Mouse (Mus musculus) CH12.LX (cell line): ENCODE measurements around the gene Zfp93. TPM values are rescaled to one million over a fixed set of nuclear protein-coding genes. Genes with fewer than 3 reads are reported as not detected.
"Not testable (repeated sequence)": the region's sequence is repeated elsewhere in the genome, so short reads cannot be mapped to it uniquely, and the experiment has no call there.

Experiments used
- DNase-seq: peaks from one replicate; pipeline ENCODE4 v3.0.0-alpha.2; 2013; ENCODE audit errors: extremely low read depth
- H3K27ac ChIP-seq: 2 replicates; pipeline ENCODE4 v1.5.1; 2012; ENCODE audit warnings: low read depth, mild to moderate bottlenecking, control low read depth, moderate library complexity; ENCODE audit not compliant: insufficient read depth
- H3K27me3 ChIP-seq: replicated peaks from 2 replicates; pipeline ENCODE3; 2012; ENCODE audit warnings: inconsistent platforms
- H3K36me3 ChIP-seq, 2 experiments: replicated peaks in 1 of 2; 2 replicates each; pipeline versions ENCODE3 to v1.6.1; 2012; ENCODE audit warnings: inconsistent platforms in 1 of 2, low read length in 1 of 2, mild to moderate bottlenecking in 1 of 2, mixed read lengths in 1 of 2, moderate library complexity in 1 of 2; ENCODE audit not compliant: control insufficient read depth in 1 of 2, insufficient read depth in 1 of 2
- H3K4me1 ChIP-seq, 2 experiments: 2 replicates each; pipeline ENCODE4 v1.6.1; 2012; ENCODE audit warnings: inconsistent platforms in 1 of 2, moderate library complexity in 1 of 2; ENCODE audit not compliant: insufficient read depth in 2 of 2, control insufficient read depth in 1 of 2
- H3K4me2 ChIP-seq: 2 replicates; pipeline ENCODE4 v1.6.1; 2012; ENCODE audit warnings: low read depth, mild to moderate bottlenecking, control low read depth; ENCODE audit not compliant: poor library complexity, insufficient read depth, severe bottlenecking
- H3K4me3 ChIP-seq, 3 experiments: fragments of 150-350 bp in 1 of 3; sonication (generic) in 1 of 3; replicated peaks in 1 of 3; 2 replicates each; pipeline versions ENCODE3 to v1.5.1; 2011 to 2012; ENCODE audit warnings: low read depth in 2 of 3, low read length in 2 of 3, mild to moderate bottlenecking in 2 of 3, moderate library complexity in 2 of 3, control low read depth in 1 of 3, improper control_type of control experiment in 1 of 3, inconsistent platforms in 1 of 3, mixed read lengths in 1 of 3; ENCODE audit not compliant: poor library complexity in 1 of 3
- H3K79me2 ChIP-seq: replicated peaks from 2 replicates; pipeline ENCODE4 v1.6.1; 2012; ENCODE audit warnings: mild to moderate bottlenecking, moderate library complexity; ENCODE audit not compliant: control insufficient read depth, poor library complexity, insufficient read depth, severe bottlenecking; ENCODE audit errors: extremely low read depth
- H3K9ac ChIP-seq: 2 replicates; pipeline ENCODE4 v1.6.1; 2012; ENCODE audit warnings: low read depth, mild to moderate bottlenecking, control low read depth, moderate library complexity; ENCODE audit not compliant: insufficient read depth
- H3K9me3 ChIP-seq: replicated peaks from 2 replicates; pipeline ENCODE3; 2012; ENCODE audit warnings: low read length, inconsistent platforms, mixed read lengths
- BHLHE40 ChIP-seq: IDR thresholded peaks from 2 replicates; pipeline ENCODE4 v1.6.1; 2011; ENCODE audit warnings: mild to moderate bottlenecking, low read depth, low read length, improper control_type of control experiment
- CHD2 ChIP-seq: IDR thresholded peaks from 2 replicates; pipeline ENCODE4 v1.6.1; 2011; ENCODE audit warnings: low read length, improper control_type of control experiment
- CTCF ChIP-seq, 2 experiments: IDR thresholded peaks in 1 of 2; conservative IDR thresholded peaks in 1 of 2; 2 replicates each; pipeline ENCODE4 v1.5.1; 2011 to 2012; ENCODE audit warnings: low read depth in 2 of 2, low read length in 2 of 2, improper control_type of control experiment in 1 of 2, inconsistent platforms in 1 of 2, mild to moderate bottlenecking in 1 of 2, moderate library complexity in 1 of 2
- EP300 ChIP-seq: IDR thresholded peaks from 2 replicates; pipeline ENCODE4 v1.6.1; 2011; ENCODE audit warnings: low read length, improper control_type of control experiment
- ETS1 ChIP-seq: conservative IDR thresholded peaks from 2 replicates; pipeline ENCODE4 v1.6.1; 2012; ENCODE audit warnings: low read depth, mild to moderate bottlenecking, inconsistent platforms, low read length, improper control_type of control experiment, moderate library complexity
- GABPA ChIP-seq: IDR thresholded peaks from 2 replicates; pipeline ENCODE4 v1.6.1; 2012; ENCODE audit warnings: low read depth, low read length, improper control_type of control experiment, inconsistent platforms; ENCODE audit not compliant: insufficient replicate concordance
- JUN ChIP-seq: IDR thresholded peaks from 2 replicates; pipeline ENCODE4 v1.6.1; 2011; ENCODE audit warnings: low read depth, mild to moderate bottlenecking, low read length, improper control_type of control experiment, moderate library complexity; ENCODE audit not compliant: insufficient read depth
- KAT2A ChIP-seq: IDR thresholded peaks from 2 replicates; pipeline ENCODE4 v1.6.1; 2012; ENCODE audit warnings: low read length, improper control_type of control experiment, inconsistent platforms; ENCODE audit not compliant: insufficient replicate concordance
- MAX ChIP-seq: IDR thresholded peaks from 2 replicates; pipeline ENCODE4 v1.6.1; 2011; ENCODE audit warnings: low read length, improper control_type of control experiment
- MAZ ChIP-seq: IDR thresholded peaks from 2 replicates; pipeline ENCODE4 v1.6.1; 2012; ENCODE audit warnings: low read depth, mild to moderate bottlenecking, inconsistent platforms, low read length, improper control_type of control experiment, moderate library complexity
- MEF2A ChIP-seq: IDR thresholded peaks from 2 replicates; pipeline ENCODE4 v1.6.1; 2014; ENCODE audit warnings: low read depth, mild to moderate bottlenecking, inconsistent platforms, low read length, improper control_type of control experiment, borderline replicate concordance
- MYC ChIP-seq: IDR thresholded peaks from 2 replicates; pipeline ENCODE4 v1.6.1; 2011; ENCODE audit warnings: low read depth, mild to moderate bottlenecking, improper control_type of control experiment, low read length
- NELFE ChIP-seq: IDR thresholded peaks from 2 replicates; pipeline ENCODE4 v1.6.1; 2011; ENCODE audit warnings: low read depth, low read length, improper control_type of control experiment
- POLR2A ChIP-seq: IDR thresholded peaks from 2 replicates; pipeline ENCODE4 v1.6.1; 2011; ENCODE audit warnings: low read depth, mild to moderate bottlenecking, improper control_type of control experiment, low read length
- POLR2AphosphoS2 ChIP-seq: IDR thresholded peaks from 2 replicates; pipeline ENCODE4 v1.6.1; 2011; ENCODE audit warnings: low read depth, low read length, improper control_type of control experiment
- RAD21 ChIP-seq: IDR thresholded peaks from 2 replicates; pipeline ENCODE4 v1.6.1; 2011; ENCODE audit warnings: low read depth, mild to moderate bottlenecking, low read length, improper control_type of control experiment, moderate library complexity
- SMC3 ChIP-seq: IDR thresholded peaks from 2 replicates; pipeline ENCODE4 v1.6.1; 2011; ENCODE audit warnings: low read depth, low read length, improper control_type of control experiment
- TCF12 ChIP-seq: IDR thresholded peaks from 2 replicates; pipeline ENCODE4 v1.6.1; 2014; ENCODE audit warnings: low read depth, mild to moderate bottlenecking, inconsistent platforms, low read length, improper control_type of control experiment
- UBTF ChIP-seq: IDR thresholded peaks from 2 replicates; pipeline ENCODE4 v1.6.1; 2012; ENCODE audit warnings: low read depth, mild to moderate bottlenecking, inconsistent platforms, low read length, improper control_type of control experiment, moderate library complexity
- USF1 ChIP-seq: IDR thresholded peaks from 2 replicates; pipeline ENCODE4 v1.6.1; 2014; ENCODE audit warnings: low read depth, mild to moderate bottlenecking, inconsistent platforms, low read length, improper control_type of control experiment
- ZKSCAN1 ChIP-seq: IDR thresholded peaks from 2 replicates; pipeline ENCODE4 v1.6.1; 2012; ENCODE audit warnings: low read depth, inconsistent platforms, low read length, improper control_type of control experiment, borderline replicate concordance
- dilution Hi-C: fragments of 300-500 bp; cut with MboI; formaldehyde crosslinking; loops from 2 replicates; pipeline ENCODE4 v1.14.3; 2020; ENCODE audit warnings: low sequenced_read_pairs; ENCODE audit not compliant: extremely low pct_unique_long_range_greater_than_20kb, extremely low pct_ligation_motif_present
- in situ Hi-C: fragments of 300-500 bp; cut with MboI; formaldehyde crosslinking; loops from 3 replicates; pipeline ENCODE4 v1.14.3; 2019; ENCODE audit warnings: low sequenced_read_pairs, low pct_ligation_motif_present, low pct_unique_long_range_greater_than_20kb, mixed read lengths
- polyA plus RNA-seq: library from polyadenylated mRNA; unstranded; fragments of >175 nt; gene quantifications from 2 replicates; pipeline ENCODE4 v1.2.1, GENCODE M21; 2012; ENCODE audit warnings: low read depth; ENCODE audit not compliant: insufficient read length
- total RNA-seq, 2 experiments: library from RNA; depleted of rRNA; stranded (reverse); fragments of 300-350 nt in 1 of 2; fragments of >200 nt in 1 of 2; gene quantifications; 2 replicates each; pipeline ENCODE4 v1.2.3; 2012 to 2014

The Zfp93 gene
- total and polyA plus RNA-seq, 3 experiments: 0.11 to 0.30 (median 0.21) TPM

DNA sequence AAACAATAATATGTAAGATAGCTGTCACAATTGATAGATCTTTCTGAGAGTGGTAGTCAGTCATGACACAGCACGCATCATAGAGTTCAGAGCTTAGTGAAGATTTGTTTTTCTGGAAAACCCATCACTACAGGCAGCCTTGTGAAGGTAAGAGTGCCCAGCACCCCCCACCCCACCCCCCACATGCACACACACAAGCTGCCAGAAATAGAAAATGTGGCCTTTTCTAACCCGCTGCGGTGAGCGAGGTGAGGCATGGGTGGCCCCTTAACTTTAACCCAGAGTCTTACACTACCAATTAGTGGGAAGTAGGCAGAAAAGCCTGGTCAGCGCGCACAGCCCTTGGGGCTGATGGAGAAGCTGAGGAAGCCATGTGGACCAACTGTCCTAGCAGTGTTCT lies 971 bp downstream of the Zfp93 start:
- TF ChIP-seq CHD2: peak; percentile 64; the same call in 1 of the 2 replicates
- 0 out of 2 replicates have a peak, but pooled peaks have one; percentile 48 for TF ChIP-seq BHLHE40
- TF ChIP-seq ETS1: peak; percentile 23; the same call in 1 of the 2 replicates
- TF ChIP-seq MAZ: no peak
- TF ChIP-seq ZKSCAN1: no peak
- TF ChIP-seq MEF2A: peak; percentile 92
- no peak overlapping the region for H3K4me3 ChIP-seq
- no peak overlapping the region for H3K27ac ChIP-seq

DNA sequence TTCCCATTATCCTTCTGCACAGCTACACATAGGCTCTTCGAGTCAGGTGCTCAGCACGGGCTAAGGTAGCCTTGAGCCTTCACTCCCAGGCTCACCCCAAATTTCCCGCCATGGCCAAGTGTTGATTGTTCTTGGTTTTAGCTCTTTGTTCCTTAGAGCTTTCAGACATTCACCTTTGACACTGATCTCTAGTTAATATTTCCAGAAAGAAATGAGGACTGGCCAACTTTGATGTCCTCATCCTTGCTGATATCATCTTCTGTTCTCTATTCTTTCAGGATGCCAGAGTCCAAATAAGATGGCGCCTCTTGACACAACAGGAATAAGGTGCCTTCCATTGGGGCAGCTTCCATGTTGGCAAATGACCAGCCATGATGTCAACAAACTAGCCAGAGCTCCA lies 4.2 kb downstream of the Zfp93 start:
- peaks cover 8 to 16% of the 10 kb centered on the region in 2 experiments for H3K4me1 ChIP-seq

More for the DNA sequence above, 971 bp downstream of the Zfp93 start:
- Histone ChIP-seq H3K4me2 (peak overlapping the region; percentile 11; the same call in 1 of the 2 replicates), H3K9ac (no peak overlapping the region), H3K9me3 (no peaks in the 10 kb centered on the region), H3K4me1 (peaks cover 8 to 16% of the 10 kb centered on the region in 2 experiments), H3K27me3 (no peaks in the 10 kb centered on the region), H3K36me3 (no peaks in the 10 kb centered on the region), H3K79me2 (no peaks in the 10 kb centered on the region)
- dilution Hi-C loops: no loop called here
- DNase-seq: peak; percentile 45
- in situ Hi-C loops: no loop called here

DNA sequence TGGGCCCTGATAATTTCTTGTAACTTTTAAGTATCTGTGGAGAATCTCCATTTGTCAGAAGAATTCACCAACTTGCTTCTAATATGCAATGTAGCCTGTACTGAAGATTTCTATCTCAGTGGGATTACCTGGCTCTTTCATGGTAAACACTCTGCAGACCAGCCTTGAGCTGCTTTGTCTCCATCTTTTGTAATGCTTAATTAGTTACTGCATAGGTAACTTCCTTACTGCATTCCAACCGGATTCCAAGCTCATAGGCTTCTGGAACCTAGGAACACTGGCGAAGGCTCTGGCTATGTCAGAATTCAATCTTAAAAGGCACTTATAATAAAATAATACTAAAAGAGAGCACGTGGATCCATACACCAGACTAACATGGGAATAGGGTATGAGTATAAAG lies 8.6 kb downstream of the Zfp93 start:
- DNase-seq, in situ Hi-C loops, H3K9ac ChIP-seq, dilution Hi-C loops, H3K27ac ChIP-seq, H3K27me3 ChIP-seq, H3K9me3 ChIP-seq, H3K36me3 ChIP-seq, H3K79me2 ChIP-seq, H3K4me1 ChIP-seq, H3K4me3 ChIP-seq, H3K4me2 ChIP-seq: not testable (repeated sequence)

More for the DNA sequence above, 4.2 kb downstream of the Zfp93 start:
- dilution Hi-C loops (no loop called here), in situ Hi-C loops (no loop called here)
- H3K79me2 ChIP-seq: no peaks in the 10 kb centered on the region
- DNase-seq: no peak
- no peaks in the 10 kb centered on the region for H3K36me3 ChIP-seq
- H3K4me2 ChIP-seq: no peak overlapping the region
- no peak overlapping the region for H3K27ac ChIP-seq
- H3K9ac ChIP-seq: no peak overlapping the region
- no peak overlapping the region for H3K4me3 ChIP-seq
- H3K9me3 ChIP-seq: no peaks in the 10 kb centered on the region
- H3K27me3 ChIP-seq: no peaks in the 10 kb centered on the region
- TF ChIP-seq TCF12: no peak
- no peak for TF ChIP-seq GABPA
- TF ChIP-seq MEF2A: no peak
- TF ChIP-seq POLR2A: no peak
- no peak for TF ChIP-seq NELFE
- no peak for TF ChIP-seq USF1
- no peak for TF ChIP-seq MYC
- TF ChIP-seq ETS1: no peak
- TF ChIP-seq CHD2: no peak
- TF ChIP-seq UBTF: no peak
- no peak for TF ChIP-seq BHLHE40
- no peak for TF ChIP-seq MAZ
- no peak for TF ChIP-seq JUN
- TF ChIP-seq SMC3: no peak
- TF ChIP-seq RAD21: no peak
- TF ChIP-seq POLR2AphosphoS2: no peak
- TF ChIP-seq EP300: no peak
- no peak for TF ChIP-seq MAX
- no peak for TF ChIP-seq KAT2A
- no peak for TF ChIP-seq CTCF (conservative IDR thresholded peaks at IDR 0.05 in 1 of 2, IDR thresholded peaks at IDR 0.05 in 1 of 2; ENCODE audit: low read depth in 2 of 2, low read length in 2 of 2)
